Mouse (Mus musculus) lung, embryonic 15.5 days (tissue): ENCODE results near the gene Dpp4. TPM values are rescaled to one million over a fixed set of nuclear protein-coding genes. Genes with fewer than 3 reads are reported as not detected.

ENCODE experiments used
- ATAC-seq: fragments of 200-750 bp; cut with Nextera tagmentation; 2 replicates; pipeline ENCODE4 v1.8.0; 2017; ENCODE audit warnings: moderate number of reproducible peaks, borderline replicate concordance; ENCODE audit not compliant: low FRiP score, low TSS enrichment; ENCODE audit errors: extremely low read depth
- H3K27ac ChIP-seq: fragments of 300-500 bp; sonication (generic); 2 replicates; pipeline ENCODE4 v1.5.1; 2015; ENCODE audit warnings: moderate library complexity, mild to moderate bottlenecking, inconsistent platforms
- H3K27me3 ChIP-seq: fragments of 300-500 bp; sonication (generic); 2 replicates; pipeline ENCODE4 v1.6.1; 2015; ENCODE audit warnings: inconsistent platforms
- H3K36me3 ChIP-seq: fragments of 300-500 bp; sonication (generic); 2 replicates; pipeline ENCODE4 v1.6.1; 2015; ENCODE audit warnings: inconsistent platforms
- H3K4me1 ChIP-seq: fragments of 300-500 bp; sonication (generic); 2 replicates; pipeline ENCODE4 v1.6.1; 2015; ENCODE audit warnings: inconsistent platforms
- H3K4me2 ChIP-seq: fragments of 300-500 bp; sonication (generic); 2 replicates; pipeline ENCODE4 v1.6.1; 2015; ENCODE audit warnings: inconsistent platforms, mild to moderate bottlenecking, moderate library complexity
- H3K4me3 ChIP-seq: fragments of 300-500 bp; sonication (generic); 2 replicates; pipeline ENCODE4 v1.5.1; 2015; ENCODE audit warnings: mild to moderate bottlenecking, inconsistent platforms
- H3K9ac ChIP-seq: fragments of 300-500 bp; sonication (generic); 2 replicates; pipeline ENCODE4 v1.6.1; 2015; ENCODE audit warnings: inconsistent platforms
- H3K9me3 ChIP-seq: fragments of 300-500 bp; sonication (generic); 2 replicates; pipeline ENCODE4 v1.6.1; 2016; ENCODE audit warnings: inconsistent platforms
- WGBS: fragments of 180-500 bp; shearing (Covaris S2); methylation state at CpG from one replicate; pipeline ENCODE4 v1.1.7; 2015; 5-methylcytosine and 5-hydroxymethylcytosine counted together
- polyA plus RNA-seq: library from polyadenylated mRNA; unstranded; fragments of >200 nt; fragmentation: Nextera tagmentation; extraction: Ambion mirVana; gene quantifications from 2 replicates; pipeline ENCODE4 v1.2.1, GENCODE M21; 2015

The Dpp4 gene
- polyA plus RNA-seq, 1 experiment from 2014 or later: 31.2 TPM

- H3K9ac ChIP-seq: no peak overlapping the region
- no peaks in the 10 kb centered on the region for H3K27me3 ChIP-seq
- ATAC-seq: no peak
- no peaks in the 10 kb centered on the region for H3K4me1 ChIP-seq
- no peak overlapping the region for H3K4me2 ChIP-seq
- WGBS: 72% methylated on average over 9 of the region's 9 CpGs
- no peaks in the 10 kb centered on the region for H3K36me3 ChIP-seq
- no peak overlapping the region for H3K4me3 ChIP-seq
- no peak overlapping the region for H3K27ac ChIP-seq
- H3K9me3 ChIP-seq: no peaks in the 10 kb centered on the region
Measured at GRCm38 (mm10) chr2:62323078-62323637, 88.9 kb downstream of the Dpp4 start.

DNA sequence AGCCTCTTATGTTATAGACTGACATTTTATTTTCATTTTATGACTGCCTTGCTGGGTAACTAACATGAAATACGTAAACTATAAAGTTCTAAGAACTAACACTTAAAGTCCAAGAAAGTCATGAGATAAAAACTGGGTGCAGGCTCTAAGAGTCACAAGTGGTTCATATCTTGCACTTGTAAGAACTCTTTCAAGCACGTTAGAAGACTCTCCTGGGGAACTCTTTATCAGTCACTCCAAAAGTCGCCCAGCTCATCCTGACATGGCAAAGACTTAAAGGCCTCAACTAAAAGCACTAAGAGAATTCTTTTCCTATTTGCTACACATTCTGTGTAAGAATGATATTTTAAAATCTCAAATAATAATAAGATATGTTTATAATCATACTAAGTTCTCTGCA, 92.5 kb downstream of the Dpp4 start:
- ATAC-seq: no peak
- WGBS: 54% methylated on average over 3 of the region's 3 CpGs
- no peak overlapping the region for H3K4me2 ChIP-seq
- H3K27ac ChIP-seq: no peak overlapping the region
- H3K9me3 ChIP-seq: no peaks in the 10 kb centered on the region
- H3K36me3 ChIP-seq: no peaks in the 10 kb centered on the region
- H3K27me3 ChIP-seq: no peaks in the 10 kb centered on the region
- no peaks in the 10 kb centered on the region for H3K4me1 ChIP-seq
- H3K9ac ChIP-seq: no peak overlapping the region
- H3K4me3 ChIP-seq: no peak overlapping the region

GRCm38 (mm10) chr2:62316930-62317329, 95.1 kb downstream of the Dpp4 start:
- Histone ChIP-seq H3K4me1 (no peaks in the 10 kb centered on the region), H3K4me3 (no peak overlapping the region), H3K27me3 (no peaks in the 10 kb centered on the region), H3K4me2 (no peak overlapping the region), H3K27ac (no peak overlapping the region), H3K9ac (no peak overlapping the region), H3K36me3 (no peaks in the 10 kb centered on the region), H3K9me3 (no peaks in the 10 kb centered on the region)
- WGBS: 61% methylated on average over 2 of the region's 2 CpGs
- no peak for ATAC-seq

- WGBS: 78% methylated on average over 2 of the region's 2 CpGs
- H3K27ac ChIP-seq: no peak overlapping the region
- no peaks in the 10 kb centered on the region for H3K36me3 ChIP-seq
- H3K9me3 ChIP-seq: no peaks in the 10 kb centered on the region
- ATAC-seq: no peak
- no peaks in the 10 kb centered on the region for H3K4me1 ChIP-seq
- H3K9ac ChIP-seq: no peak overlapping the region
- H3K4me2 ChIP-seq: no peak overlapping the region
- H3K4me3 ChIP-seq: no peak overlapping the region
- H3K27me3 ChIP-seq: no peaks in the 10 kb centered on the region
Measured at GRCm38 (mm10) chr2:62307477-62307876, 104.6 kb downstream of the Dpp4 start.

- Histone ChIP-seq H3K9me3 (no peaks in the 10 kb centered on the region), H3K4me1 (no peaks in the 10 kb centered on the region), H3K27ac (no peak overlapping the region), H3K27me3 (no peaks in the 10 kb centered on the region), H3K4me2 (no peak overlapping the region), H3K4me3 (no peak overlapping the region), H3K36me3 (no peaks in the 10 kb centered on the region), H3K9ac (no peak overlapping the region)
- no peak for ATAC-seq
- 80% methylated on average over 5 of the region's 5 CpGs for WGBS
Measured at GRCm38 (mm10) chr2:62306978-62307377, 105.1 kb downstream of the Dpp4 start.

GRCm38 (mm10) chr2:62301716-62302115, 110.3 kb downstream of the Dpp4 start:
- WGBS: 88% methylated on average over 2 of the region's 2 CpGs
- ATAC-seq: no peak

DNA sequence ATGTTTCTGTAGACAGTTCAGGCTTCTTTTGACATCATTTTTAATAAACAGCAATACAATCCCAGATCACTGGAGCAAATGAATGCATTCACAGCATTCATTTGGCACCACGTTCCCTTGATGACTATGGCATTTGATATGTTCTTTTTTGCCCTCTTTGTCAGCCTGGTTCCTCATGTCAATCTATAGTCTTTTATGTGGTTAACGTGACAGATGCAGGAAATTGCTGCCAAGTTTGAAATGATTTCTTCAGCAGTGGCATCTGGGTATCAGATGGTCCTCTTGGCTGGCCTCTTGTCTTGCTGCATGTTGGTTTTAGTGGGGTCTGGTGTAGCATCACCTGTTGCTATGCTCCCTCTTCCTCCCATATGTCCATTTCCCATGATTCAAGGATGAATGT, 118.2 kb downstream of the Dpp4 start:
- no peak overlapping the region for H3K9ac ChIP-seq
- no peaks in the 10 kb centered on the region for H3K4me1 ChIP-seq
- WGBS: 61% methylated on average over 2 of the region's 2 CpGs
- H3K27me3 ChIP-seq: no peaks in the 10 kb centered on the region
- ATAC-seq: no peak
- no peak overlapping the region for H3K4me3 ChIP-seq
- no peak overlapping the region for H3K4me2 ChIP-seq
- H3K9me3 ChIP-seq: no peaks in the 10 kb centered on the region
- no peaks in the 10 kb centered on the region for H3K36me3 ChIP-seq
- no peak overlapping the region for H3K27ac ChIP-seq

More at GRCm38 (mm10) chr2:62301716-62302115, 110.3 kb downstream of the Dpp4 start:
- Histone ChIP-seq H3K27me3 (no peaks in the 10 kb centered on the region), H3K4me1 (no peaks in the 10 kb centered on the region), H3K36me3 (no peaks in the 10 kb centered on the region), H3K9me3 (no peaks in the 10 kb centered on the region), H3K27ac (no peak overlapping the region), H3K4me3 (no peak overlapping the region), H3K9ac (no peak overlapping the region), H3K4me2 (no peak overlapping the region)

DNA sequence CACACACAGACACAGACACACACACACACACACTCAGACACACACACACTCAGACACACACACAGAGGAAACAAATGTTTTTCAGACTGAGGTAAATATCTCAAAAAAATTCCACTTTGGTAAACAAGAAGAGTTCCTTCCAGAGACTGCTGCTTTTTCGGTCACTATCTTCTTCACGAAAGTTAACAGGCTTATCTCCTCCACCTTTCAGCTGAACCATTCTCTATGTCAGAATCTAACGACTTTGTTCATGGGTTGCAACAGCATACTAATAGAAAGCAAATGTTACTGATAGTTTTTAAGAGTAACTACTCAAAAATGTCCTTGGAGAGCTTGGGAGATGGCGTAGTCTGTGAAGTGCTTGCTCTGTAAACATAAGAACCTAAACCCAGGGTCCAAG, 124.5 kb downstream of the Dpp4 start:
- H3K27ac ChIP-seq: no peak overlapping the region
- H3K4me3 ChIP-seq: no peak overlapping the region
- no peaks in the 10 kb centered on the region for H3K27me3 ChIP-seq
- no peak overlapping the region for H3K4me2 ChIP-seq
- WGBS: 42% methylated on average over 4 of the region's 4 CpGs
- ATAC-seq: no peak
- H3K9me3 ChIP-seq: no peaks in the 10 kb centered on the region
- no peak overlapping the region for H3K9ac ChIP-seq
- no peaks in the 10 kb centered on the region for H3K4me1 ChIP-seq
- H3K36me3 ChIP-seq: no peaks in the 10 kb centered on the region

- H3K4me3 ChIP-seq: no peak overlapping the region
- no peaks in the 10 kb centered on the region for H3K36me3 ChIP-seq
- H3K9me3 ChIP-seq: no peaks in the 10 kb centered on the region
- no peaks in the 10 kb centered on the region for H3K27me3 ChIP-seq
- H3K4me2 ChIP-seq: no peak overlapping the region
- no peak overlapping the region for H3K9ac ChIP-seq
- ATAC-seq: no peak
- H3K4me1 ChIP-seq: no peaks in the 10 kb centered on the region
- H3K27ac ChIP-seq: no peak overlapping the region
- whole genome bisulfite sequencing: 1% methylated on average over 2 of the region's 2 CpGs
Measured at GRCm38 (mm10) chr2:62285847-62286246, 126.2 kb downstream of the Dpp4 start.

- H3K9me3 ChIP-seq: no peaks in the 10 kb centered on the region
- WGBS: 76% methylated on average over 2 of the region's 2 CpGs
- H3K4me1 ChIP-seq: no peaks in the 10 kb centered on the region
- no peaks in the 10 kb centered on the region for H3K36me3 ChIP-seq
- no peaks in the 10 kb centered on the region for H3K27me3 ChIP-seq
- no peak overlapping the region for H3K27ac ChIP-seq
- H3K9ac ChIP-seq: no peak overlapping the region
- H3K4me2 ChIP-seq: no peak overlapping the region
- H3K4me3 ChIP-seq: no peak overlapping the region
- ATAC-seq: no peak
Measured at GRCm38 (mm10) chr2:62285026-62285425, 127.0 kb downstream of the Dpp4 start.

Other genes with a start within 250 kb of the Dpp4 start
- gene Gcg, start 71.4 kb upstream of the Dpp4 start, polyA plus RNA-seq: 0.24 TPM in 1 of 2 replicates, not detected in the other
- 2.7 and 2.8 TPM in 2 replicates for gene Fap, start 161.8 kb upstream of the Dpp4 start, polyA plus RNA-seq
- gene Ifih1, start 234.0 kb upstream of the Dpp4 start, polyA plus RNA-seq: 1.8 and 2.5 TPM in 2 replicates